In the genomic region with DNA sequence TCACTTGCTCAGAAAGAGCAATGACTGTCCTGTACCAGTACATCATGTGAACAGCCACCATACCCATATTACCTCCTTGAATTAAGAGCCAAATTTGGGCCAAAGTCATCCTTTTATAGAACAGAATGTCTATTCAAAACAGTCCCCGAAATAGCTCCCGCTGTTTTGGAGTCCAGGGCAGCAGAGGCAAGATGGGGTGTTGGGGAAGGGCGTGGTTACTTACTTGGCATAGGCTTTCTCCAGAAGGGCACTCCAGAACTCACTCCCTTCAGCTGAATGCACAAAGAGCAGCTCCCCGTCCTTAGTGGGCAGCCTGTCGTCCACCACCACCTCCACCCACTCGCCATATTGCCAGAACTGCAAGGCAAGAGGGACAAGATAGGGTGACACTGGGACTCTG, we compare ENCODE assay signal across 10 mouse cellular contexts.
"Had no signal": no experiment of that assay in that cellular context is flagged by ENCODE, and none has a peak within 500 bp of the region (broad histone marks: within the 10 kb centered on the region; RNA-seq: fewer than 3 reads in every experiment).

No protein-coding gene starts in this region.

- H3K27ac ChIP-seq: limb, embryonic 10.5 days; liver, embryonic 12.5 days; lung, embryonic 15.5 days; midbrain, embryonic 13.5 days; neural tube, embryonic 15.5 days had no signal

- DNase-seq: kidney, adult 8-10 months; kidney, postnatal 25 days; layer of hippocampus, adult 9-11 months; retina, postnatal 1 day; right cerebral cortex, postnatal 25 days had no signal

- H3K27me3 ChIP-seq: liver, embryonic 12.5 days; lung, embryonic 15.5 days; midbrain, embryonic 13.5 days; neural tube, embryonic 15.5 days had no signal

- H3K4me3 ChIP-seq: limb, embryonic 10.5 days; liver, embryonic 12.5 days; lung, embryonic 15.5 days; midbrain, embryonic 13.5 days; neural tube, embryonic 15.5 days had no signal

- H3K4me2 ChIP-seq: liver, embryonic 12.5 days; lung, embryonic 15.5 days; midbrain, embryonic 13.5 days; neural tube, embryonic 15.5 days had no signal
